Mouse (Mus musculus) cerebellum, adult (tissue): ENCODE measurements around the gene Mpl.

Source experiments
- ATAC-seq: cut with Nextera tagmentation; 2 replicates; pipeline ENCODE4 v1.9.2; 2017; ENCODE audit warnings: mild to moderate bottlenecking, moderate library complexity, mixed read lengths; ENCODE audit not compliant: insufficient number of reproducible peaks, low FRiP score, low TSS enrichment

Gene Mpl

DNA sequence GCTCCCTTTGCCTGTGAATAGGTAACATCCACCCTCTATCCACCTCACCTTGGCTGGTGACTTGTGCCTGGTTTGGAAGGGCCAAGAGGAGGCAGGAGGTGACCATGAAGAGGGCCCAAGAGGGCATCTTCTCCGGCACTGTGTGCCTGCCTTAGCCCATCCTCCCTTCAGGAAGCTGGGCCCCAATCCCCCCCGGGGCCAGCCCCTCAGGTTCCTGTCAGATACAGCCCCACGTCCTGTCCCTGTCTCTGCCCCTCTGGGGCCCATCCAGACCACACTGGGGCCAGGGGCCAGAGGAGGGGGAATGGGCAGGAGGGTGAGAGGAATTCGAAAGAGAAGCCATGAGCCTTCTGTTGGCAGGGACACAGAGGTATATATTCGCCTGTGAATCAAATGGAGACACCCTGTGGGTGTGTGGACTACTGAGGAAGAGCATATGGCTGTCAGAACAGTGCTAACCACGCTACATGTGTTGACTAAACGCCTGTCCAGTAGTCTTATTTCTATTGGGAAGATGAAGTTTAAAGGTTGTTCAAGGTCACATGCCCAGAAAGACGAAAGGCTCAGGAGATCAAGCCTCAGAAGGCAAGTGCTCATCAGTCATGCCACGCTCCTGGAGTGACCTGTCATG, at the start of gene Mpl:
Gene Mpl (minus strand): TSS at position 169 of the 631 bp plus-strand sequence.
- no peak for ATAC-seq

- no peak for ATAC-seq
Measured at GRCm38 (mm10) chr4:118505551-118505950, 48.2 kb upstream of the Mpl start.

DNA sequence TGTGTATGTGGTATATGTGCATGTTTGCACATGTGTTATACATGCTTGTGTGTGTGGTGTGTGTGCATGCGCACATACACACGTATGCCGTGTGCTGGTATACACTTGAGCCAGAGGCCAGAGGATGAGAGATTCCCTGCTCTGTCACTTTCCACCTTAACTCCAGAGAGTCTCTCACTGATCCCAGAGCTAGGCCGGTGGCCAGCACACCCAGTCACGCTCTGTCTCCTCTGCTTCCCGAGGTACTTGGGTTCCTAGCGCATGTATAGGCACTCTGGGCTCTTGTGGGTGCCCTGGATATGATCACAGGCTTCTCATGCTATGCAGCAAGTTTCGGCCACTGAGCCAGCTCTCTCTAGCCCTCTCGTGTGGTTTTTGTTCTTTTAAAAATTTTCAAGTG, 43.5 kb upstream of the Mpl start:
- no peak for ATAC-seq

DNA sequence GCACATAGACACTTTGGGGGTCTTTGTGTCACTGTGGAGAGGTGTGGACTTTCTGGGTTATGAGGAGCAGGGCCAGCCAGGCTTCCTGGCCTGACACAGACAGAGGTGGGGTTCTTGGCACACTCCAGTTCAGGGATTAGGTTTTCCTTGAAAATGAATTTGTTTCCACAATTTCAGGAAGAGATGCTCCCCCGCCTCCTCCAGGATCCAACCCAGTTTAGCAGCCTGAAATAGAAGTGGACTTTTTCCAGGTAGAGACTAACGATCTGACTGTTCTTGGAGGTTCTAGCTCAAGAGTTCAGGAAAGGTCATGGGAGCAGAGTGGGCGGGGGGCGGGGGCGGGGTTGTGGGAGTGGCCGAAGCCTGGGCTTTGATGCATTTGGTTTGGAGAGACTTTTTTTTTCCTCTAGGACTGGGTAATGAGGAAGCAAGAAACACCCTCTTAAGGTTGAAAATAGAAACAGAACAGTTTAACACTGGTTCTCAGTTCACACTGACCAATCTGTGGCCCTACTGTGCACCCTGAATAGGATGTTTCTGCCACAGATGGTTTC, 42.9 kb upstream of the Mpl start:
- no peak for ATAC-seq

DNA sequence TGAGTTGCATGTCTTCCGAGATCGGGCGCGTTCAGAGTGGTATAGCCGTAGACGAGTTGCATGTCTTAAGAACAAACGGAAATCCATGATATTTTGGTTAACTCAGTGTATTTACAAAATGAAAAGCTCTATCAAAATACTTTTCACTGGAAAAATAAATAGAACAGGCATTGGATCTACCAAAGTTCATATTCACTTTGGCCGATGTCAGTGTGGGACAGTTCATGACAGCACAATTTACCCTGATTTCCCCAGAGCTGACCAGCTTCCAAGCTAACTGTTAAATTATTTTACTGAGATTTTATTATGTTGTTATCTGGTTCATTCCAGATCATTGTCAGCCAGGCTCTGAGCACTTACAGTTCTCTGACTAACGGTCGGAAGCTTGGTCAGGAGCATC, 33.1 kb upstream of the Mpl start:
- no peak for ATAC-seq

DNA sequence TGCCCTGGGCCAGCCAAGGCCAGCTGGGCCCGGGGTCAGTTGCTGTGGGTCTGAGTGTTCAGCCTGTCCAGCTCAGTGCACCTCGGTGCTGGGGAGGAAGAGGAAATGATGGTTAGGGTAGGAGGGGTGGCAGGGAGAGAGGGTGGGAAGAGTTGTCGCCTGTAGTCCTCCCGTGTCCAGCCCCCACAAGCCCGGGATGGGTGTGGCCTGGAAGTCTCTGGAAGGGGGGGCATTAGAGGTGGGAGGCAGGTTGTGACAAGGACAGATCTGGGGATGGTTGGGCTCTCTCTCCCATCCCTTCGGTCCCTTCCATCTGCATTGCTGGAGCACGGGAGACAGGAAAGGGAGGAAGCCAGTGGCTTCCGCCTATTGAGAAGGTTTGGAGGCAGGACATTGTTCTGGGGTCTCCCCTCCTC, 32.4 kb upstream of the Mpl start, which contains the start of gene Tie1:
Gene Tie1 (minus strand): TSS at position 345 of the 416 bp plus-strand sequence.
- no peak for ATAC-seq

DNA sequence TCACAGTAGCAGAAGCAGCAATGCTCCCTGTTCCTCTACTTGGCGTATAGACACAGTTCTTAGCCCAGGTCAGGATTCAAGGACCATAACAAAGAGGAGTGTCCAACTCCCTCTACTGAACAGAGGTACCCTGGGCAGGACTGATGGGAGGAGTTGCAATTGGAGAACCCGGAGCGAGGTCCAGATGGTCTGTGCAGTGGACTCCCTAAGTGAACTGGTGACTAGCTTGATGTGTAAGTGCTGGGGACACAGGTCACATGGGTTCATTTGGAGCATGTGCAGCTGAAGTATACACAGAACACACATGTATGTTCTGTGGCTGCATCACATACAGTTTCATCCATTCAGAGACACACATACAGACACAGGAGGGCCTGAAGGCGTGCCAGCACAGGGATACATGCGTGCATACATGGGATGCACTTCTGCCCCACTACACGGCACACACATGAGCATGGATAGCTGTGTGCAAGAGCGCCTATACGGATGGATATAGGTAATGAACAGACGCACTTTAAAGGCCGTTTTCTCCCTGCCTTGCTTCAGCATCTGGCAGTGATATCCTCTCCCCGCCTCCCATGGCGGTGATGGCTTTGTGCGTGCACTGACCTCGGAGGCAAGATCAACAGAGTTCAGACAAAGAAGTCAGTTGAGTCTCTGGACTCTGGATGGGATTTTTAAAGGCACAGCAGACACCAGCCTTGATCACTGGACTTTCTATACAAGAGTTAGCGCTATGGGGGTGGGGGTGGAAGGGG, 19.6 kb upstream of the Mpl start:
- ATAC-seq = no peak

- ATAC-seq = no peak
Measured at GRCm38 (mm10) chr4:118472687-118473086, 15.4 kb upstream of the Mpl start.

- ATAC-seq = no peak
Measured at GRCm38 (mm10) chr4:118471281-118471680, 14.0 kb upstream of the Mpl start.

- no peak for ATAC-seq
Measured at GRCm38 (mm10) chr4:118465697-118466163, 8.4 kb upstream of the Mpl start.

GRCm38 (mm10) chr4:118464956-118465355, 7.6 kb upstream of the Mpl start:
- ATAC-seq = no peak

- no peak for ATAC-seq
Measured at GRCm38 (mm10) chr4:118446415-118447153, 10.7 kb downstream of the Mpl start.

DNA sequence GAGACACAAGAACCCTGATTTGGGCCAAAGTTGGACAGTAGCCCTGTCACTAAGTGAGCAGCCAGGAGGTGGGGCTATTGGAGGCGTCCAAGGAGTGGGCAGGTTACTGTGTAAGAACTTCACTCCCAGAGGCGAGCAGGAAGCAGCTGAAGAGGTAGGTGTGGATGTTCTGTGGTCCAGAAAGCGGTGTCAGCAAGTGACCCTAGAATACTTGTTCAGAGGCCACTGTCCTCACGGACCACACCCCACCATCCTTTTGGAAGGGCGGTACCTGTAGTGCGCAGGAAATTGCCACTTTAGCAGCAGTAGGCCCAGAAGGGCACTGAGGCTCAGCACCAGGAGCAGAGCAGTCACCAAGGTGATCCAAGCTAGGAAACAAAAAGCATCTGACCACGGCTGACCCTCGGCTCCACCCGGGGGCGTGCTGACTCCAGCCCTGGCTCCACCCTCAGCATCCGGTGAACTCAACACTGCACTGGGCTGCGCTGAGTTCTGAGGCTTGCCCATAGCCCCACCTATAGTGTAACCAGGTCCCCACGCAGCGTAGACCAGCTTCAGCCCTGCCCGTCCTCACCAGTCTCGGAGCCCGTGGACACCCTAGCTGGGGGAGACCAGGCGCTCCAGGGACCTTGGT, 11.4 kb downstream of the Mpl start:
- ATAC-seq = no peak

GRCm38 (mm10) chr4:118445088-118445487, 12.2 kb downstream of the Mpl start:
- no peak for ATAC-seq

DNA sequence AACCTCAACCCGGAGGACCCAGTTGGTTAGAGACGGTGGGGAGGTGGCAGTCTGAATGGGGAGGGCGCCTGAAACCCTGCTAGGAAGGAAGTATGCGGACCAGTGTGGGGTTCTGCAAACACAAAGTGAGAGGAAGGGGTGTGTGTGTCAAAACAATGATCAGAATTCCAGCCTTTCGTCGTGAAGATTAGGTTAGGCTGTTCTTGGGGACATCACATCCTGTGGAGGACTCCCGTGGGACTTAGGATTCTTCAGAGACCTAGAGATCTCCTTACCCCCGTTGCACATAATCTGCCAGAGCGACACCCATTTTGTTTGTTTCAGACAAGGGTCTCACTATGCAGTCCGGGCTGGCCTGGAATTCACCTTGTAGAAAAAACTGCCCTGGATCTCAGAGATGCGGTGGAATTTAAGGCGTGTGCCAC, 19.5 kb downstream of the Mpl start:
- no peak for ATAC-seq

- peak; percentile 95 for ATAC-seq
Measured at GRCm38 (mm10) chr4:118436820-118437603, 20.3 kb downstream of the Mpl start, which contains the start of gene Cdc20. TSS of gene Cdc20 (minus strand) at chr4:118437352.

DNA sequence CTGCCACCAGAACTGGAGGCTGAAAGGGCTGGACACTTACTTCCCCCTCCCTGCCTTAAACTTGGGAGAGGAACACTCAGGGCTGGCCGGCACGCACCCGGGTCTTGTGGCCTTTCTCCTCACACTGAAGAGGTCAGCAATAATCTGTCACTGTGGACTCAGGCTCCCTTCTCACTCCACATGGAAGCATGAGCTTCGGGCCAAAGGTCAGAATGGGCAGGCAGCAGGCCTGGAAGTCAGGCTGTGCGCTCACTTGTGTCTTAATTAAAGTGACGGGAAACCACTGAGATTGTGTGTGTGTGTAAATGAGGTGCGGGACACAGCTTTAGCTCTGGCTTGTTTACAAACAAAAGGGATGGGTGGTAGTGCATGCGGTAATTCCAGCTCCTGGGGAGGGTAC, 25.0 kb downstream of the Mpl start:
- ATAC-seq = no peak

GRCm38 (mm10) chr4:118429215-118429895, 28.0 kb downstream of the Mpl start:
- no peak for ATAC-seq
